Mouse (Mus musculus): ENCODE results near the gene Fastkd3.
A peak's percentile ranks its signal among the peaks of the same experiment; 100 is the strongest.
"Not testable (repeated sequence)": the region's sequence is repeated elsewhere in the genome, so short reads cannot be mapped to it uniquely, and the experiment has no call there.

Gene Fastkd3

GRCm38 (mm10) chr13:68581747-68582516, at the start of gene Fastkd3, which contains the start of gene Mtrr:
Gene Fastkd3 (plus strand): TSS chr13:68582234.
Gene Mtrr (minus strand): TSS chr13:68582149.
- peak; percentile 100 for DNase-seq

- DNase-seq = not testable (repeated sequence)
These were observed 28.6 kb upstream of the Fastkd3 start for GRCm38 (mm10) chr13:68553391-68553790.

- no peak for DNase-seq
These were observed 13.9 kb upstream of the Fastkd3 start for GRCm38 (mm10) chr13:68568110-68568509.

- no peak for DNase-seq
These were observed 13.5 kb upstream of the Fastkd3 start for GRCm38 (mm10) chr13:68568548-68568947.

- peak; percentile 50 for DNase-seq
These were observed 12.3 kb upstream of the Fastkd3 start for GRCm38 (mm10) chr13:68569589-68570336.

GRCm38 (mm10) chr13:68572247-68572646, 9.8 kb upstream of the Fastkd3 start:
- no peak for DNase-seq

- no peak for DNase-seq
These were observed 8.8 kb upstream of the Fastkd3 start for GRCm38 (mm10) chr13:68572966-68573913.

- DNase-seq = no peak
These were observed 7.6 kb upstream of the Fastkd3 start for GRCm38 (mm10) chr13:68574398-68574797.

GRCm38 (mm10) chr13:68577945-68578344, 4.1 kb upstream of the Fastkd3 start:
- DNase-seq = peak; percentile 34

- DNase-seq = no peak
These were observed 821 bp upstream of the Fastkd3 start for GRCm38 (mm10) chr13:68581086-68581740.

- DNase-seq = no peak
These were observed 415 bp downstream of the Fastkd3 start for GRCm38 (mm10) chr13:68582517-68582780.

GRCm38 (mm10) chr13:68583961-68584360, 1.9 kb downstream of the Fastkd3 start:
- DNase-seq = no peak

- DNase-seq = no peak
These were observed 3.4 kb downstream of the Fastkd3 start for GRCm38 (mm10) chr13:68585441-68585840.

GRCm38 (mm10) chr13:68588352-68588751, 6.3 kb downstream of the Fastkd3 start:
- no peak for DNase-seq

GRCm38 (mm10) chr13:68593797-68594196, 11.8 kb downstream of the Fastkd3 start:
- no peak for DNase-seq

- DNase-seq = no peak
These were observed 15.2 kb downstream of the Fastkd3 start, which contains the start of gene 1700001L19Rik for GRCm38 (mm10) chr13:68597199-68597598. Gene 1700001L19Rik (plus strand): TSS chr13:68597421.

GRCm38 (mm10) chr13:68597667-68598066, 15.6 kb downstream of the Fastkd3 start:
- DNase-seq = no peak

GRCm38 (mm10) chr13:68598953-68599352, 16.9 kb downstream of the Fastkd3 start:
- DNase-seq = no peak

- DNase-seq = no peak
These were observed 19.1 kb downstream of the Fastkd3 start for GRCm38 (mm10) chr13:68601184-68601583.

GRCm38 (mm10) chr13:68603085-68603484, 21.1 kb downstream of the Fastkd3 start:
- DNase-seq = no peak

GRCm38 (mm10) chr13:68605689-68606126, 23.7 kb downstream of the Fastkd3 start:
- no peak for DNase-seq

- no peak for DNase-seq
These were observed 25.8 kb downstream of the Fastkd3 start for GRCm38 (mm10) chr13:68607652-68608405.

All from right cerebral cortex, postnatal 14 days (tissue).